Mouse (Mus musculus): ENCODE data around the gene Ccdc110. TPM values are rescaled to one million over a fixed set of nuclear protein-coding genes. Genes with fewer than 3 reads are reported as not detected.

Ccdc110 gene
- polyA plus RNA-seq, 1 experiment, result not detected

DNA sequence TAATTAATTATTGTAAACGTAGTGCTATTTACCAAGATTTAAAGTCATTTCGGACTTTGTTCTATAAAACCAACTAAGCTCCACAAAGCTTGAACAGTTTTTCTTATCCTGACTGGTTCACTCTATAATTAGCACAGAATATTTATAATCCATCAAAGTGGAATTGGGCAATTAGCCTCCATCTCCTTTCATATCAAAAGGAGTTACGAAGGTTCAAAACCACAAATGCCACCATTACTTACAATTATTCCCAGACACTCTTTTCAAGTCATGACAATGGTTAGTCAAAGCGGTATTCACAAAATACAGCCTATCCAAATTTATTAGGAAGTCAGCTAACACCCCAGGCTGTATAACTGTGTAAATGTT, 28.2 kb upstream of the Ccdc110 start:
- no peak for TF ChIP-seq GATA1 (IDR thresholded peaks at IDR 0.05; ENCODE audit: low read length)
- no peak for TF ChIP-seq TAL1 (IDR thresholded peaks at IDR 0.05; ENCODE audit: low read length)
- no peak overlapping the region for H3K4me3 ChIP-seq (replicated peaks)
- no peaks in the 10 kb centered on the region for H3K9me3 ChIP-seq (ENCODE audit: control insufficient read depth, low read length)
- no peaks in the 10 kb centered on the region for H3K4me1 ChIP-seq (ENCODE audit: control insufficient read depth)
- no peaks in the 10 kb centered on the region for H3K27me3 ChIP-seq (ENCODE audit: control insufficient read depth)
- H3K36me3 ChIP-seq (ENCODE audit: control insufficient read depth), result no peaks in the 10 kb centered on the region

GRCm38 (mm10) chr8:45913707-45914106, 20.7 kb upstream of the Ccdc110 start:
- Histone ChIP-seq H3K9me3 (ENCODE audit: control insufficient read depth, low read length) (peaks cover 13% of the 10 kb centered on the region; the same call in 1 of the 2 replicates), H3K36me3 (ENCODE audit: control insufficient read depth) (no peaks in the 10 kb centered on the region), H3K4me3 (replicated peaks) (no peak overlapping the region), H3K4me1 (ENCODE audit: control insufficient read depth) (no peaks in the 10 kb centered on the region), H3K27me3 (ENCODE audit: control insufficient read depth) (no peaks in the 10 kb centered on the region)
- TF ChIP-seq TAL1 (IDR thresholded peaks at IDR 0.05; ENCODE audit: low read length), result no peak
- TF ChIP-seq GATA1 (IDR thresholded peaks at IDR 0.05; ENCODE audit: low read length), result no peak

- Histone ChIP-seq H3K36me3 (ENCODE audit: control insufficient read depth) (no peaks in the 10 kb centered on the region), H3K4me1 (ENCODE audit: control insufficient read depth) (no peaks in the 10 kb centered on the region), H3K4me3 (replicated peaks) (no peak overlapping the region), H3K27me3 (ENCODE audit: control insufficient read depth) (no peaks in the 10 kb centered on the region), H3K9me3 (ENCODE audit: control insufficient read depth, low read length) (peaks cover 25% of the 10 kb centered on the region)
- no peak for TF ChIP-seq GATA1 (IDR thresholded peaks at IDR 0.05; ENCODE audit: low read length)
- no peak for TF ChIP-seq TAL1 (IDR thresholded peaks at IDR 0.05; ENCODE audit: low read length)
Measured at GRCm38 (mm10) chr8:45916496-45916895, 17.9 kb upstream of the Ccdc110 start.

DNA sequence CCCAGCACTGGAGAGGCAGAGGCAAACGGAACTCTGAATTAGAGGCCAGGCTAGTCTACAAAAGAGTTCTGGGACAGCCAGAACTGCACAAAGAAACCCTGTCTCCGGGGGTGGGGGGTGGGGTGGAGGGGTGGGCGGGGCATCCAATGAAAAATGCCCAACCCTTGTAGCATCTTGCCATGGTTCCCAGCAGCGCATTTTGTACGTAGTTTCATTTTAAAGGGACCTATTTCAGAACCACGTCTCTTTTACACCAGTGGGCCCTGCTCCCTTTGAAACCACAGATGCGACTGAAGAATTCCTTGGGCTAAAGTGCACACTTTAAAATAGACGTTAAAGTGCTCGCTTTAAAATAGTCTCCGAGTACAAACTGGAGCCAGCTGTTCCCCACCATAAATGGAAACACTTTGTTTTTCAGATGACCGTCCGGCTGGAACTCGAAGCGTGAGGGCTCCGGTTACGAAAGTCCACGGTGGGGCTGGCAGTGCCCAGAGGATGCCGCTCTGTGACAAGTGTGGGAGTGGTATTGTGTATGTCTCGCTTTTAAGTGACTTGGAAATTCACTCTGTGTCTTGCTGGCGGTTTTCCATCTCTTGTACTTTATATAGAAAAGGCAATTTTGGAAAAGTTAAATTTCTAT, 17.3 kb upstream of the Ccdc110 start:
- no peaks in the 10 kb centered on the region for H3K4me1 ChIP-seq (ENCODE audit: control insufficient read depth)
- no peaks in the 10 kb centered on the region for H3K36me3 ChIP-seq (ENCODE audit: control insufficient read depth)
- peaks cover 27% of the 10 kb centered on the region for H3K9me3 ChIP-seq (ENCODE audit: control insufficient read depth, low read length)
- TF ChIP-seq TAL1 (IDR thresholded peaks at IDR 0.05; ENCODE audit: low read length) (no peak), GATA1 (IDR thresholded peaks at IDR 0.05; ENCODE audit: low read length) (no peak)
- H3K4me3 ChIP-seq (replicated peaks), result no peak overlapping the region
- no peaks in the 10 kb centered on the region for H3K27me3 ChIP-seq (ENCODE audit: control insufficient read depth)

- Histone ChIP-seq H3K4me3 (replicated peaks) (no peak overlapping the region), H3K9me3 (ENCODE audit: control insufficient read depth, low read length) (peaks cover 27% of the 10 kb centered on the region), H3K4me1 (ENCODE audit: control insufficient read depth) (no peaks in the 10 kb centered on the region), H3K27me3 (ENCODE audit: control insufficient read depth) (no peaks in the 10 kb centered on the region), H3K36me3 (ENCODE audit: control insufficient read depth) (no peaks in the 10 kb centered on the region)
- TF ChIP-seq GATA1 (IDR thresholded peaks at IDR 0.05; ENCODE audit: low read length) (no peak), TAL1 (IDR thresholded peaks at IDR 0.05; ENCODE audit: low read length) (no peak)
Measured at GRCm38 (mm10) chr8:45918891-45919290, 15.5 kb upstream of the Ccdc110 start.

DNA sequence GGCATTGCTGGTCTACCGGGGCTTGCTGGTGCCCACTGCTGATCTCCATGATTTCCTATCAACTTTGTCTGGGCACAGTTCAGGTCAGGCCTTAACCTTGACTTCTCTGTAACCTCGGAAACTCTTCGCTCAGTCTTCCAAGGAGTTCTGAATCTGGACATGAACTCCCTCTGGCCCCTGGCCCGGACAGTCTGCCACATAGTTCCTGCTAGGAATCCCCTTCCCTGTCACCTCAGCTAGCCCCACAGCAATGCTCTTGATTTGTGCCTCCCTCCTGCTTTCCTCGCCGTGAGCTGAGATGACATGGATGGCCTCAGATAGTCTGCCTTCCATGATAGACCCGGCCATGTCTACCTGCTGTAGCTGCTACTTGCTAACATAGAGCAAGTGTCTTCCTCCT, 14.0 kb upstream of the Ccdc110 start:
- H3K4me1 ChIP-seq (ENCODE audit: control insufficient read depth), result no peaks in the 10 kb centered on the region
- H3K9me3 ChIP-seq (ENCODE audit: control insufficient read depth, low read length), result peaks cover 25% of the 10 kb centered on the region
- no peak overlapping the region for H3K4me3 ChIP-seq (replicated peaks)
- no peak for TF ChIP-seq TAL1 (IDR thresholded peaks at IDR 0.05; ENCODE audit: low read length)
- no peak for TF ChIP-seq GATA1 (IDR thresholded peaks at IDR 0.05; ENCODE audit: low read length)
- H3K27me3 ChIP-seq (ENCODE audit: control insufficient read depth), result no peaks in the 10 kb centered on the region
- no peaks in the 10 kb centered on the region for H3K36me3 ChIP-seq (ENCODE audit: control insufficient read depth)

- no peak for TF ChIP-seq TAL1 (IDR thresholded peaks at IDR 0.05; ENCODE audit: low read length)
- TF ChIP-seq GATA1 (IDR thresholded peaks at IDR 0.05; ENCODE audit: low read length), result no peak
- Histone ChIP-seq H3K4me3 (replicated peaks) (no peak overlapping the region), H3K27me3 (ENCODE audit: control insufficient read depth) (no peaks in the 10 kb centered on the region), H3K36me3 (ENCODE audit: control insufficient read depth) (no peaks in the 10 kb centered on the region), H3K9me3 (ENCODE audit: control insufficient read depth, low read length) (peaks cover 19% of the 10 kb centered on the region), H3K4me1 (ENCODE audit: control insufficient read depth) (no peaks in the 10 kb centered on the region)
Measured at GRCm38 (mm10) chr8:45922116-45922515, 12.3 kb upstream of the Ccdc110 start.

DNA sequence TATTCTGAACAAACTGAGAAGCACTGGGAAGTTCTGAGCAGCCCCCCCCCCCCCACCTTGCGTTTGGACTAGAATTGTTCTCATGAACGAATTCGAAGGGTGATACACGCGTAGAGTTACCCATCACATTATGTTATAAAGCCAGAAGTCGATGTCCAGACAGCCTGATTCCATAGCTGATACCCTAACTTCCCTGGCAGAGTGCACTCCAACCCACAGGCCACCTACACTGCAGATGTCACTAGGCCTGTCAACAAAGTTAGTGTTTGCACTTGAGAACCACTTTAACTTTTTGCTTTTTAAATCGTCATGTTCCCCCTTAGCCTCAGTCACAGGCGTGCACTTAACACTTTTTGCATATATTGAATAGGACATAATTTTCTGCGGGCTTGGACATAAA, 2.6 kb downstream of the Ccdc110 start:
- no peak for TF ChIP-seq TAL1 (IDR thresholded peaks at IDR 0.05; ENCODE audit: low read length)

GRCm38 (mm10) chr8:45946283-45946682, 11.9 kb downstream of the Ccdc110 start:
- no peaks in the 10 kb centered on the region for H3K27me3 ChIP-seq (ENCODE audit: control insufficient read depth)
- H3K4me3 ChIP-seq (replicated peaks), result no peak overlapping the region
- no peak for TF ChIP-seq GATA1 (IDR thresholded peaks at IDR 0.05; ENCODE audit: low read length)
- no peak for TF ChIP-seq TAL1 (IDR thresholded peaks at IDR 0.05; ENCODE audit: low read length)
- H3K4me1 ChIP-seq (ENCODE audit: control insufficient read depth), result no peaks in the 10 kb centered on the region
- no peaks in the 10 kb centered on the region for H3K9me3 ChIP-seq (ENCODE audit: control insufficient read depth, low read length)
- no peaks in the 10 kb centered on the region for H3K36me3 ChIP-seq (ENCODE audit: control insufficient read depth)

More for the DNA sequence above, 2.6 kb downstream of the Ccdc110 start:
- no peak overlapping the region for H3K4me3 ChIP-seq (replicated peaks)
- H3K9me3 ChIP-seq (ENCODE audit: control insufficient read depth, low read length), result no peaks in the 10 kb centered on the region
- H3K27me3 ChIP-seq (ENCODE audit: control insufficient read depth), result no peaks in the 10 kb centered on the region
- no peaks in the 10 kb centered on the region for H3K36me3 ChIP-seq (ENCODE audit: control insufficient read depth)
- H3K4me1 ChIP-seq (ENCODE audit: control insufficient read depth), result peaks cover 2% of the 10 kb centered on the region; the same call in 1 of the 2 replicates

DNA sequence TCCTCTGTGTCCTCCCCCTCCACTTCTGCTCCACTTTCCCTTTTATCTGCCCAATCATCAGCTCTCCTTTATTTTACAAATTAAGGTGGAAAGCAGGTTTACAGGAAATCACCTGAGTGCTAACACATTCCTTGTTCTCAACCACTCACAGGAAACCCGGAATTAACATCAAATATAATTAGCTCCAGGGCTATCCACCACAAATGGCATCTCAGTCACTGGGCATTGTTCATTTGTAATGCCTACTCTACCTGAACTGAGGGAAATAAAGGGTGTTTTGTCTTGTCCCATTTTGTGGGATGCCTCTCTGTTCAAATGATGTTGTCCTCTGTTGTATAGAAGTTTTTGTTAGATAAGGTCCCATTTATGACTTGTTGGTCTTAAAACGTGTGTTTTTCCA, 16.2 kb downstream of the Ccdc110 start:
- TF ChIP-seq TAL1 (IDR thresholded peaks at IDR 0.05; ENCODE audit: low read length) (no peak), GATA1 (IDR thresholded peaks at IDR 0.05; ENCODE audit: low read length) (no peak)
- no peak overlapping the region for H3K4me3 ChIP-seq (replicated peaks)
- H3K27me3 ChIP-seq (ENCODE audit: control insufficient read depth), result no peaks in the 10 kb centered on the region
- no peaks in the 10 kb centered on the region for H3K9me3 ChIP-seq (ENCODE audit: control insufficient read depth, low read length)
- H3K4me1 ChIP-seq (ENCODE audit: control insufficient read depth), result no peaks in the 10 kb centered on the region
- no peaks in the 10 kb centered on the region for H3K36me3 ChIP-seq (ENCODE audit: control insufficient read depth)

All from erythroblast, embryonic 14.5 days (primary cell).